Mouse (Mus musculus): ENCODE measurements around the gene Tbc1d22b. TPM values are rescaled to one million over a fixed set of nuclear protein-coding genes. Genes with fewer than 3 reads are reported as not detected.
"Not testable (repeated sequence)": the region's sequence is repeated elsewhere in the genome, so short reads cannot be mapped to it uniquely, and the experiment has no call there.

Tbc1d22b gene
- total and polyA plus RNA-seq, 2 experiments, result 1.2 to 4.1 TPM

DNA sequence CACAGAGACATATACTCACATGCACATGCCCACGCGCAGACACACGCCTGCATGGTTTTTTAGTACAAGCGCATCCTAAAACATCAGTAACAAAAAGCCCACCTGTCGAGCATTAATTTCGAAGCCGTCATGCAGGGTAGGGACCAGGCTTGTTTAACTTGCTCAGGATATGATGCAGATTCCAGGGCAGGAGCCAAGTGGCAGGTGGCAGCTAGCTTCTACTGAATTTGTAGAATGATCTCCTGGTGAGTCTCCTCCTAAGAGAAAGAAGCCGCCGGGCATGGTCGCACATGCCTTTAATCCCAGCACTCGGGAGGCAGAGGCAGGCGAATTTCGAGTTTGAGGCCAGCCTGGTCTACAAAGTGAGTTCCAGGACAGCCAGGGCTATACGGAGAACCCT lies 49.5 kb downstream of the Tbc1d22b start:
- no peak overlapping the region for H3K4me3 ChIP-seq (ENCODE audit: insufficient read depth, low read depth, low read length)
- H3K4me1 ChIP-seq (ENCODE audit: control insufficient read depth, insufficient read depth, low read length), result no peaks in the 10 kb centered on the region
- WGBS, result 95% methylated on average over 14 of the region's 14 CpGs
- H3K27me3 ChIP-seq (ENCODE audit: control insufficient read depth, insufficient read depth, low read length), result no peaks in the 10 kb centered on the region
- no peak overlapping the region for H3K27ac ChIP-seq (replicated peaks; ENCODE audit: insufficient read depth, low read depth, low read length)
- H3K79me2 ChIP-seq (ENCODE audit: control insufficient read depth, insufficient read depth, low read length), result no peaks in the 10 kb centered on the region
- no peak overlapping the region for H3K9ac ChIP-seq (ENCODE audit: low read depth, low read length)
- TF ChIP-seq POLR2A (IDR thresholded peaks at IDR 0.05; ENCODE audit: extremely low read depth, insufficient read depth, low read length) (no peak), CTCF (IDR thresholded peaks at IDR 0.05; ENCODE audit: low read depth, low read length) (no peak)
- peaks cover 1% of the 10 kb centered on the region; the same call in 1 of the 2 replicates for H3K36me3 ChIP-seq (ENCODE audit: control insufficient read depth, insufficient read depth, low read length)
- no peak for DNase-seq (ENCODE audit: extremely low read depth, low read depth, low spot score)

DNA sequence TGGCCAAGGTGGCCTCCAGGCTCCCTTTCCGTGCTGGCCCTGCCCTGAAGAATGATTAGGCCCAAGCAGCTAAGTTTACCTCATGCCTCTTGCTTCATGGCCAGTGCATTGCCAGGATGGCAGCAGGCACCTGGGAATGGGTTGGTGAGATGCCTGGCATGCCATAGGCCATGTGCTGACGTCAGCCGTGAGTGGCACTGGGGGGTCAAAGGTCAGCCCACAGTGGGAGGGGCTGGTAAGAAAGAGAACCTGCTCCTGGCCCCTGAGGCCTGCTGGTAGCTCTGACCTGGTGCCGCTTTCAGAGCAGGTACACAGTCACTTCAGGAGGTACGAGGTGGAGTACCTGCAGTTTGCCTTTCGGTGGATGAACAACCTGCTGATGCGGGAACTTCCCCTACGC lies 50.0 kb downstream of the Tbc1d22b start:
- H3K27me3 ChIP-seq (ENCODE audit: control insufficient read depth, insufficient read depth, low read length), result no peaks in the 10 kb centered on the region
- H3K36me3 ChIP-seq (ENCODE audit: control insufficient read depth, insufficient read depth, low read length), result peaks cover 1% of the 10 kb centered on the region; the same call in 1 of the 2 replicates
- TF ChIP-seq POLR2A (IDR thresholded peaks at IDR 0.05; ENCODE audit: extremely low read depth, insufficient read depth, low read length) (no peak), CTCF (IDR thresholded peaks at IDR 0.05; ENCODE audit: low read depth, low read length) (no peak)
- H3K4me3 ChIP-seq (ENCODE audit: insufficient read depth, low read depth, low read length), result no peak overlapping the region
- 71% methylated on average over 8 of the region's 8 CpGs for WGBS
- no peaks in the 10 kb centered on the region for H3K4me1 ChIP-seq (ENCODE audit: control insufficient read depth, insufficient read depth, low read length)
- H3K9ac ChIP-seq (ENCODE audit: low read depth, low read length), result no peak overlapping the region
- H3K79me2 ChIP-seq (ENCODE audit: control insufficient read depth, insufficient read depth, low read length), result no peaks in the 10 kb centered on the region
- DNase-seq (ENCODE audit: extremely low read depth, low read depth, low spot score), result peak; percentile 43
- no peak overlapping the region for H3K27ac ChIP-seq (replicated peaks; ENCODE audit: insufficient read depth, low read depth, low read length)

DNA sequence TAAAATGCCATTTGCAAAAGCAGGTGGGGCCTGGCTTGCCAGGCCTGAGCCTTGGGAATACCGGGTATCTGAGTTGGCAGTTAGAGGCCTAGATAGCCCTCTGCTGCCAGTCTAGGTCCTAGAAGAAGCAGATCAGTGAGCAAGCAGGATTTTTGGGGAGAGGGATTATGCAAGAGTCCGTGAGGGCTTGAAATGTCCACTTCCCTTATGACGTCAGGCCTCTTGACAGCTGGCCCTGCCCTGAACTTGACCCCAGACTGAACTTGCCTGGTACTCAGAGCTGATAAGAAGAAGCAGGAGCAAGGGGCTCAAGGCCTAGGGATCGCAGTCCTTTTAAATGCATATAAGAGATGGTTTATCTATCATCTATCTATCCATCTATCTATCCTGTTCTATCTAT lies 51.8 kb downstream of the Tbc1d22b start:
- H3K36me3 ChIP-seq (ENCODE audit: control insufficient read depth, insufficient read depth, low read length), result no peaks in the 10 kb centered on the region
- no peak overlapping the region for H3K9ac ChIP-seq (ENCODE audit: low read depth, low read length)
- peak; percentile 10 for DNase-seq (ENCODE audit: extremely low read depth, low read depth, low spot score)
- TF ChIP-seq CTCF (IDR thresholded peaks at IDR 0.05; ENCODE audit: low read depth, low read length) (no peak), POLR2A (IDR thresholded peaks at IDR 0.05; ENCODE audit: extremely low read depth, insufficient read depth, low read length) (no peak)
- no peaks in the 10 kb centered on the region for H3K4me1 ChIP-seq (ENCODE audit: control insufficient read depth, insufficient read depth, low read length)
- no peaks in the 10 kb centered on the region for H3K27me3 ChIP-seq (ENCODE audit: control insufficient read depth, insufficient read depth, low read length)
- H3K79me2 ChIP-seq (ENCODE audit: control insufficient read depth, insufficient read depth, low read length), result no peaks in the 10 kb centered on the region
- WGBS, result 60% methylated on average over 4 of the region's 4 CpGs
- H3K27ac ChIP-seq (replicated peaks; ENCODE audit: insufficient read depth, low read depth, low read length), result no peak overlapping the region
- no peak overlapping the region for H3K4me3 ChIP-seq (ENCODE audit: insufficient read depth, low read depth, low read length)

DNA sequence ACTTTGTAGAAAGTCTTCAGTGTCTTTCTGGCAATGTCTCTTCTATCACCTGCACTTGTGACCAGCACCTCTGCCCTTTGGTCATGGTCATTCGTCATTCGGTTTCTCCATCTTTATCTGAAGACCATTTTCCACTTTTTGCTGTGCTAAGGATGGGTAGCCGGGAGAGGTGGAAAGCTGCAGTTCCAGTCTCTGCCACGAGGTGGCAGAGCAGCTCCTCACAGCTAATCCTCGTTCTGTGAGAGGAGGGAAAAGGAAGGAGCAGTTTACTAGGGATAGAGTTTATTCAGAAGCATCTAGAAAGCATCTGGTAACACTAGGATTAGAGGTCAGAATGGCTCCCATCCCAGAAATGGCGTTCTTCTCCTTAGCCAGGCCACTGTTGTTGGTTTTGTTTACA lies 53.7 kb downstream of the Tbc1d22b start:
- no peak for TF ChIP-seq POLR2A (IDR thresholded peaks at IDR 0.05; ENCODE audit: extremely low read depth, insufficient read depth, low read length)
- peak; percentile 91 for TF ChIP-seq CTCF (IDR thresholded peaks at IDR 0.05; ENCODE audit: low read depth, low read length)
- H3K4me3 ChIP-seq (ENCODE audit: insufficient read depth, low read depth, low read length), result no peak overlapping the region
- H3K9ac ChIP-seq (ENCODE audit: low read depth, low read length), result no peak overlapping the region
- H3K36me3 ChIP-seq (ENCODE audit: control insufficient read depth, insufficient read depth, low read length), result no peaks in the 10 kb centered on the region
- no peak overlapping the region for H3K27ac ChIP-seq (replicated peaks; ENCODE audit: insufficient read depth, low read depth, low read length)
- H3K27me3 ChIP-seq (ENCODE audit: control insufficient read depth, insufficient read depth, low read length), result no peaks in the 10 kb centered on the region
- WGBS, result 11% methylated on average over 6 of the region's 6 CpGs
- no peaks in the 10 kb centered on the region for H3K79me2 ChIP-seq (ENCODE audit: control insufficient read depth, insufficient read depth, low read length)
- DNase-seq (ENCODE audit: extremely low read depth, low read depth, low spot score), result peak; percentile 20
- no peaks in the 10 kb centered on the region for H3K4me1 ChIP-seq (ENCODE audit: control insufficient read depth, insufficient read depth, low read length)

DNA sequence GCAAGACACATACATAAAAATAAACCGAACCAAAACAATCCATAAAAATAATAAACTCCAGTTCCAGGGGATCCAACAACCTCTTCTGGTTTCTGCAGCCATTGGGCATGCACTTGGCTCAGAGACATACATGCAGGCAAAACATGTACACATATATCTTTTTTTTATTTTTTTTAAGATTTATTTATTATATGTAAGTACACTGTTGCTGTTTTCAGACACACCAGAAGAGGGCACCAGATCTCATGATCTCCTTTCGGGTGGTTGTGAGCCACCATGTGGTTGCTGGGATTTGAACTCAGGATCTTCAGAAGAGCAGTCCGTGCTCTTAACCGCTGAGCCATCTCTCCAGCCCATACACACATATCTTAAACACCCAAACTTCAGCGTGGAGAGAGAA lies 63.9 kb downstream of the Tbc1d22b start:
- not testable (repeated sequence) for H3K4me3 ChIP-seq (ENCODE audit: insufficient read depth, low read depth, low read length); H3K27me3 ChIP-seq (ENCODE audit: control insufficient read depth, insufficient read depth, low read length); DNase-seq (ENCODE audit: extremely low read depth, low read depth, low spot score); H3K27ac ChIP-seq (replicated peaks; ENCODE audit: insufficient read depth, low read depth, low read length); H3K9ac ChIP-seq (ENCODE audit: low read depth, low read length); H3K4me1 ChIP-seq (ENCODE audit: control insufficient read depth, insufficient read depth, low read length); H3K36me3 ChIP-seq (ENCODE audit: control insufficient read depth, insufficient read depth, low read length)
- 88% methylated on average over 5 of the region's 5 CpGs for WGBS
- peaks cover 19% of the 10 kb centered on the region; the same call in 1 of the 2 replicates for H3K79me2 ChIP-seq (ENCODE audit: control insufficient read depth, insufficient read depth, low read length)

DNA sequence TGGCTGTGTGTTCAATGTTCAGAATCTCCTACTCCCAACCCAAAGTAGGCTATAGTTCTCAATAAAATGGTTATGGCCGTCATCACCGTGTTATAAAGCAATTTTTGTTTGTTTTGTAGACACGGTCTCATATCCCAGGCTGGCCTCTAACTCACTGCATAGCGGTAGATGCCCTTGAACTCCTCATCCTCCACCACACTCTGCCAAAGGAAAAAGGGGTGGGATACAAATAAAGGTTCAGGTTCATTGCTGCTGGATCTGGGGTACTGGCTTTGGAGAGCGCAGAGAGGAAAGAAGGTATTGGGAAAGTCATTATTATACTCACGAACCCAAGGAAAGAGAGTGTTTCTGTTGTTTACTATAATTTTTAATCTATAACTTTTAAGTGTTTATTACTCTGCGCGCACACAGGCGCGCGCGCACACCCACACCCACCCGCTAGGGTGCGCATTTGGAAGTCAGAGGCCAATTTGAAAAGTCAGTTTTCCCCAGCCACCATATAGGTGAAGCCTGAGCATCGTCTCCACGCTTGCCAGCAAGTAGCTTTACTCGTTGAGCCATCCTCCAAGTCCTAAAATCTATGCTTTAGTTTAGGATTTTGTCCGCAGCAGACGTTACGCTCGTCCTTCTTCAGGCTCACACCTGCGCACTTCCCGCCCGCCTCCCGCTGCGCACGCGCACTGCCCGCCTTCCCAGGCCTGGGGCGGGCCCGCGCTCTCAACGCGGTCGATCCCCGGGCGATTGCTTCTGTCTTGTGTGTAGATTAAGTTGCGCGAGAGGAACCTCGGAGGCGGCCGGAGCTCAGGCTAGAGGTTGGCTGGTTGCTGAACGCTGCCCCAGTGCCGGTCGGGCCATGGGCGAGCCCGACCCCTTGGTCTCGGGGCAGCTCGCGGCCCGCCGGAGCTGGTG lies 64.8 kb downstream of the Tbc1d22b start, which contains the start of the genes Rnf8 and Gm28043:
Rnf8 (plus strand) TSS at position 676 of the 909 bp plus-strand sequence.
Gm28043 (plus strand) TSS at position 762 of the 909 bp plus-strand sequence.
- peak within 1 kb of the TSS; percentile 92 for H3K9ac ChIP-seq (ENCODE audit: low read depth, low read length)
- H3K4me1 ChIP-seq (ENCODE audit: control insufficient read depth, insufficient read depth, low read length), result peaks cover 6% of the 10 kb centered on the region
- no peaks in the 10 kb centered on the region for H3K36me3 ChIP-seq (ENCODE audit: control insufficient read depth, insufficient read depth, low read length)
- peaks cover 19% of the 10 kb centered on the region; the same call in 1 of the 2 replicates for H3K79me2 ChIP-seq (ENCODE audit: control insufficient read depth, insufficient read depth, low read length)
- peak; percentile 82 for DNase-seq (ENCODE audit: extremely low read depth, low read depth, low spot score)
- H3K4me3 ChIP-seq (ENCODE audit: insufficient read depth, low read depth, low read length), result peak within 1 kb of the TSS; percentile 87
- H3K27me3 ChIP-seq (ENCODE audit: control insufficient read depth, insufficient read depth, low read length), result no peaks in the 10 kb centered on the region
- H3K27ac ChIP-seq (replicated peaks; ENCODE audit: insufficient read depth, low read depth, low read length), result peak within 1 kb of the TSS; percentile 68
- TF ChIP-seq CTCF (IDR thresholded peaks at IDR 0.05; ENCODE audit: low read depth, low read length) (peak; percentile 69), POLR2A (IDR thresholded peaks at IDR 0.05; ENCODE audit: extremely low read depth, insufficient read depth, low read length) (peak; percentile 67; the same call in 1 of the 2 replicates)
- WGBS, result 1% methylated on average over 52 of the region's 52 CpGs
